Mouse (Mus musculus): ENCODE measurements around the gene Acsm4. TPM values are rescaled to one million over a fixed set of nuclear protein-coding genes. Genes with fewer than 3 reads are reported as not detected.
"Not testable (repeated sequence)": the region's sequence is repeated elsewhere in the genome, so short reads cannot be mapped to it uniquely, and the experiment has no call there.

Gene Acsm4
- polyA plus RNA-seq, 1 experiment: not detected

- Histone ChIP-seq H3K27ac (ENCODE audit: control insufficient read depth, insufficient read depth, low read depth, low read length) (peak overlapping the region; percentile 79), H3K27me3 (ENCODE audit: control insufficient read depth, insufficient read depth, low read length) (no peaks in the 10 kb centered on the region), H3K36me3 (ENCODE audit: control insufficient read depth, insufficient read depth, low read length) (no peaks in the 10 kb centered on the region), H3K4me3 (ENCODE audit: control insufficient read depth, low read depth, low read length) (no peak overlapping the region), H3K4me1 (ENCODE audit: control insufficient read depth, insufficient read depth, low read length) (peaks cover 3% of the 10 kb centered on the region; the same call in 1 of the 2 replicates)
- TF ChIP-seq CTCF (IDR thresholded peaks at IDR 0.05; ENCODE audit: control insufficient read depth, insufficient read depth, insufficient replicate concordance, low read depth, low read length) (no peak), POLR2A (IDR thresholded peaks at IDR 0.05; ENCODE audit: control insufficient read depth, low read depth, low read length) (no peak)
Measured at GRCm38 (mm10) chr7:119738877-119739276, 49.1 kb downstream of the Acsm4 start.

DNA sequence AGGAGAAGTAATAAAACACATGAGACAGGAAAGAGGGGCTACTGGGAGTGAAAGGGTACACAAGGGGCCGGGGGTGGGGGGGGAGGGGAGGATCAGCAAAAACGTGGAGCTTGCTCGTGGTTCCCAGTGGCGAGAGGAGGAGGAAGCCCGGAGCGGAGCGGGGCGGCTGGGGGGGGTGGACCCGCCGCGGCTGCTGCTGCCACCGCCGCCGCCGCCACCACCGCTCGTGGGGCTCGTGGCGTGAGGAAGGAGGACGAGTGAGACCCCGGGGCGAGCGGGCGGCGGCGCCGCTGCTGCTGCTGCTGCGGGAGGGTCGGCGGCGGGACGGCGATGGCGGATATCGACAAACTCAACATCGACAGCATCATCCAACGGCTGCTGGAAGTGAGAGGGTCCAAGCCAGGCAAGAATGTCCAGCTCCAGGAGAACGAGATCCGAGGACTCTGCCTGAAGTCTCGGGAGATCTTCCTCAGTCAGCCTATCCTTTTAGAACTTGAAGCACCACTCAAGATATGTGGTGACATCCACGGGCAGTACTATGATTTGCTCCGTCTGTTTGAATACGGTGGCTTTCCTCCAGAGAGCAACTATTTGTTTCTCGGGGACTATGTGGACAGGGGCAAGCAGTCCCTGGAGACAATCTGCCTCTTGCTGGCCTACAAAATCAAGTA is 50.1 kb downstream of the Acsm4 start:
- H3K36me3 ChIP-seq (ENCODE audit: control insufficient read depth, insufficient read depth, low read length); H3K27ac ChIP-seq (ENCODE audit: control insufficient read depth, insufficient read depth, low read depth, low read length); H3K4me1 ChIP-seq (ENCODE audit: control insufficient read depth, insufficient read depth, low read length); H3K27me3 ChIP-seq (ENCODE audit: control insufficient read depth, insufficient read depth, low read length): not testable (repeated sequence)
- H3K4me3 ChIP-seq (ENCODE audit: control insufficient read depth, low read depth, low read length): peak overlapping the region; percentile 13

- TF ChIP-seq POLR2A (IDR thresholded peaks at IDR 0.05; ENCODE audit: control insufficient read depth, low read depth, low read length) (no peak), CTCF (IDR thresholded peaks at IDR 0.05; ENCODE audit: control insufficient read depth, insufficient read depth, insufficient replicate concordance, low read depth, low read length) (peak; percentile 13; the same call in 1 of the 2 replicates)
- Histone ChIP-seq H3K27me3 (ENCODE audit: control insufficient read depth, insufficient read depth, low read length) (no peaks in the 10 kb centered on the region), H3K4me1 (ENCODE audit: control insufficient read depth, insufficient read depth, low read length) (peaks cover 6% of the 10 kb centered on the region), H3K36me3 (ENCODE audit: control insufficient read depth, insufficient read depth, low read length) (no peaks in the 10 kb centered on the region), H3K27ac (ENCODE audit: control insufficient read depth, insufficient read depth, low read depth, low read length) (no peak overlapping the region), H3K4me3 (ENCODE audit: control insufficient read depth, low read depth, low read length) (peak overlapping the region; percentile 87)
Measured at GRCm38 (mm10) chr7:119744321-119744720, 54.5 kb downstream of the Acsm4 start.

- Histone ChIP-seq H3K27ac (ENCODE audit: control insufficient read depth, insufficient read depth, low read depth, low read length) (no peak overlapping the region; the same call in 1 of the 2 replicates), H3K27me3 (ENCODE audit: control insufficient read depth, insufficient read depth, low read length) (no peaks in the 10 kb centered on the region), H3K4me1 (ENCODE audit: control insufficient read depth, insufficient read depth, low read length) (peaks cover 6% of the 10 kb centered on the region), H3K36me3 (ENCODE audit: control insufficient read depth, insufficient read depth, low read length) (no peaks in the 10 kb centered on the region), H3K4me3 (ENCODE audit: control insufficient read depth, low read depth, low read length) (peak overlapping the region; percentile 73)
- TF ChIP-seq CTCF (IDR thresholded peaks at IDR 0.05; ENCODE audit: control insufficient read depth, insufficient read depth, insufficient replicate concordance, low read depth, low read length) (no peak), POLR2A (IDR thresholded peaks at IDR 0.05; ENCODE audit: control insufficient read depth, low read depth, low read length) (no peak)
Measured at GRCm38 (mm10) chr7:119745869-119746268, 56.0 kb downstream of the Acsm4 start.

GRCm38 (mm10) chr7:119748761-119749160 is 58.9 kb downstream of the Acsm4 start:
- TF ChIP-seq POLR2A (IDR thresholded peaks at IDR 0.05; ENCODE audit: control insufficient read depth, low read depth, low read length) (no peak), CTCF (IDR thresholded peaks at IDR 0.05; ENCODE audit: control insufficient read depth, insufficient read depth, insufficient replicate concordance, low read depth, low read length) (no peak)
- Histone ChIP-seq H3K36me3 (ENCODE audit: control insufficient read depth, insufficient read depth, low read length) (no peaks in the 10 kb centered on the region), H3K27ac (ENCODE audit: control insufficient read depth, insufficient read depth, low read depth, low read length) (no peak overlapping the region), H3K4me3 (ENCODE audit: control insufficient read depth, low read depth, low read length) (no peak overlapping the region), H3K4me1 (ENCODE audit: control insufficient read depth, insufficient read depth, low read length) (peaks cover 6% of the 10 kb centered on the region), H3K27me3 (ENCODE audit: control insufficient read depth, insufficient read depth, low read length) (no peaks in the 10 kb centered on the region)

DNA sequence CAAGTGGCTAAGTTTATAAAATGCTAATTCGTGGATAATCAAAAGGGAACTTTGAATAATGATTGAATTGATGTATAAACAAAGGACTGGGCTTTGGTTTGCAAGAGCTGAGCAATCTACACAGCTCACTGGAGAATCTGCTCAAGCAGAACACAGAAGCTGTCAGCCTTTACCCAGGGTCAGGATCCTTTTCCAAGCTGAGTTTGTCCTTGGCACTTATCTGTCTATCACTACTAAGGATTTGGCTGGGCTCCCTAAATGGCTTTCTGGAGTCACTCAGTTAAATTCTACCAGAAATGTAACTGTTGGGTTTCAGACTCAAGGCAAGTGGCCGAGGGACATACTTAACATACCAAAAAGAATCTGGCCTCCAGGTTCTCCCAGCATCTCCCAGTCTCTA is 60.1 kb downstream of the Acsm4 start:
- H3K4me3 ChIP-seq (ENCODE audit: control insufficient read depth, low read depth, low read length): no peak overlapping the region
- no peak overlapping the region for H3K27ac ChIP-seq (ENCODE audit: control insufficient read depth, insufficient read depth, low read depth, low read length)
- H3K4me1 ChIP-seq (ENCODE audit: control insufficient read depth, insufficient read depth, low read length): no peaks in the 10 kb centered on the region
- no peak for TF ChIP-seq POLR2A (IDR thresholded peaks at IDR 0.05; ENCODE audit: control insufficient read depth, low read depth, low read length)
- no peak for TF ChIP-seq CTCF (IDR thresholded peaks at IDR 0.05; ENCODE audit: control insufficient read depth, insufficient read depth, insufficient replicate concordance, low read depth, low read length)
- H3K36me3 ChIP-seq (ENCODE audit: control insufficient read depth, insufficient read depth, low read length): no peaks in the 10 kb centered on the region
- no peaks in the 10 kb centered on the region for H3K27me3 ChIP-seq (ENCODE audit: control insufficient read depth, insufficient read depth, low read length)

- H3K27ac ChIP-seq (ENCODE audit: control insufficient read depth, insufficient read depth, low read depth, low read length): no peak overlapping the region
- no peaks in the 10 kb centered on the region for H3K4me1 ChIP-seq (ENCODE audit: control insufficient read depth, insufficient read depth, low read length)
- H3K36me3 ChIP-seq (ENCODE audit: control insufficient read depth, insufficient read depth, low read length): no peaks in the 10 kb centered on the region
- no peaks in the 10 kb centered on the region for H3K27me3 ChIP-seq (ENCODE audit: control insufficient read depth, insufficient read depth, low read length)
- no peak overlapping the region for H3K4me3 ChIP-seq (ENCODE audit: control insufficient read depth, low read depth, low read length)
- no peak for TF ChIP-seq POLR2A (IDR thresholded peaks at IDR 0.05; ENCODE audit: control insufficient read depth, low read depth, low read length)
- no peak for TF ChIP-seq CTCF (IDR thresholded peaks at IDR 0.05; ENCODE audit: control insufficient read depth, insufficient read depth, insufficient replicate concordance, low read depth, low read length)
Measured at GRCm38 (mm10) chr7:119753696-119754095, 63.9 kb downstream of the Acsm4 start.
